Mouse (Mus musculus): ENCODE data around the gene Eif3a. TPM values are rescaled to one million over a fixed set of nuclear protein-coding genes. Genes with fewer than 3 reads are reported as not detected.
A peak's percentile ranks its signal among the peaks of the same experiment; 100 is the strongest.

Gene Eif3a
- polyA plus RNA-seq, 1 experiment = 182 TPM

- Histone ChIP-seq H3K4me3 (ENCODE audit: insufficient read depth, low read length) (no peak overlapping the region), H3K27ac (ENCODE audit: insufficient read depth, low read depth, low read length) (no peak overlapping the region), H3K4me1 (ENCODE audit: control insufficient read depth, insufficient read depth, low read length) (no peaks in the 10 kb centered on the region)
- no peak for TF ChIP-seq CTCF (IDR thresholded peaks at IDR 0.05; ENCODE audit: low read depth, low read length)
- no peak for TF ChIP-seq POLR2A (IDR thresholded peaks at IDR 0.05; ENCODE audit: borderline replicate concordance, low read depth, low read length)
Observed at GRCm38 (mm10) chr19:60740560-60740959, 49.9 kb downstream of the Eif3a start.

GRCm38 (mm10) chr19:60731966-60732365 lies 58.5 kb downstream of the Eif3a start:
- no peak overlapping the region for H3K4me3 ChIP-seq (ENCODE audit: insufficient read depth, low read length)
- TF ChIP-seq POLR2A (IDR thresholded peaks at IDR 0.05; ENCODE audit: borderline replicate concordance, low read depth, low read length) (no peak), CTCF (IDR thresholded peaks at IDR 0.05; ENCODE audit: low read depth, low read length) (no peak)
- no peak overlapping the region for H3K27ac ChIP-seq (ENCODE audit: insufficient read depth, low read depth, low read length)
- H3K4me1 ChIP-seq (ENCODE audit: control insufficient read depth, insufficient read depth, low read length) = peaks cover 10% of the 10 kb centered on the region

GRCm38 (mm10) chr19:60731299-60731698 lies 59.2 kb downstream of the Eif3a start:
- H3K4me1 ChIP-seq (ENCODE audit: control insufficient read depth, insufficient read depth, low read length) = peaks cover 10% of the 10 kb centered on the region
- H3K4me3 ChIP-seq (ENCODE audit: insufficient read depth, low read length) = no peak overlapping the region
- no peak overlapping the region for H3K27ac ChIP-seq (ENCODE audit: insufficient read depth, low read depth, low read length)
- no peak for TF ChIP-seq CTCF (IDR thresholded peaks at IDR 0.05; ENCODE audit: low read depth, low read length)

- Histone ChIP-seq H3K4me3 (ENCODE audit: insufficient read depth, low read length) (no peak overlapping the region), H3K27ac (ENCODE audit: insufficient read depth, low read depth, low read length) (no peak overlapping the region), H3K4me1 (ENCODE audit: control insufficient read depth, insufficient read depth, low read length) (peaks cover 10% of the 10 kb centered on the region)
- TF ChIP-seq CTCF (IDR thresholded peaks at IDR 0.05; ENCODE audit: low read depth, low read length) = peak; percentile 70
- TF ChIP-seq POLR2A (IDR thresholded peaks at IDR 0.05; ENCODE audit: borderline replicate concordance, low read depth, low read length) = no peak
Observed at GRCm38 (mm10) chr19:60730281-60730852, 60.1 kb downstream of the Eif3a start.

- H3K4me3 ChIP-seq (ENCODE audit: insufficient read depth, low read length) = no peak overlapping the region
- TF ChIP-seq CTCF (IDR thresholded peaks at IDR 0.05; ENCODE audit: low read depth, low read length) (no peak), POLR2A (IDR thresholded peaks at IDR 0.05; ENCODE audit: borderline replicate concordance, low read depth, low read length) (no peak)
- H3K4me1 ChIP-seq (ENCODE audit: control insufficient read depth, insufficient read depth, low read length) = peaks cover 4% of the 10 kb centered on the region; the same call in 1 of the 2 replicates
- no peak overlapping the region for H3K27ac ChIP-seq (ENCODE audit: insufficient read depth, low read depth, low read length)
Observed at GRCm38 (mm10) chr19:60716381-60716780, 74.1 kb downstream of the Eif3a start.

- Histone ChIP-seq H3K27ac (ENCODE audit: insufficient read depth, low read depth, low read length) (no peak overlapping the region), H3K4me3 (ENCODE audit: insufficient read depth, low read length) (no peak overlapping the region), H3K4me1 (ENCODE audit: control insufficient read depth, insufficient read depth, low read length) (peaks cover 4% of the 10 kb centered on the region; the same call in 1 of the 2 replicates)
- TF ChIP-seq POLR2A (IDR thresholded peaks at IDR 0.05; ENCODE audit: borderline replicate concordance, low read depth, low read length) (no peak), CTCF (IDR thresholded peaks at IDR 0.05; ENCODE audit: low read depth, low read length) (no peak)
Observed at GRCm38 (mm10) chr19:60712577-60712976, 77.9 kb downstream of the Eif3a start.

Other genes with a start within 250 kb of the Eif3a start
- gene Cacul1, start 209.6 kb downstream of the Eif3a start, polyA plus RNA-seq (2012; ENCODE audit: insufficient read depth, insufficient read length, missing spikeins) = 60.7 and 62.0 TPM in 2 replicates
- gene Nanos1, start 34.7 kb downstream of the Eif3a start, polyA plus RNA-seq (2012; ENCODE audit: insufficient read depth, insufficient read length, missing spikeins) = 1.4 and 1.7 TPM in 2 replicates
- gene Fam45a, start 20.9 kb upstream of the Eif3a start, polyA plus RNA-seq (2012; ENCODE audit: insufficient read depth, insufficient read length, missing spikeins) = 51.1 and 56.4 TPM in 2 replicates
- 6.2 and 9.2 TPM in 2 replicates for gene Sfxn4, start 70.8 kb upstream of the Eif3a start, polyA plus RNA-seq (2012; ENCODE audit: insufficient read depth, insufficient read length, missing spikeins)
- 50.0 and 52.5 TPM in 2 replicates for gene Prdx3, start 83.9 kb upstream of the Eif3a start, polyA plus RNA-seq (2012; ENCODE audit: insufficient read depth, insufficient read length, missing spikeins)
- 9.4 and 11.2 TPM in 2 replicates for gene Grk5, start 99.1 kb upstream of the Eif3a start, polyA plus RNA-seq (2012; ENCODE audit: insufficient read depth, insufficient read length, missing spikeins)

Measured in bone marrow macrophage, adult 2 months (primary cell).